Mouse (Mus musculus) C2C12 (cell line): ENCODE results near the gene Rpgr.

Experiments used
- CTCF ChIP-seq: IDR thresholded peaks from one replicate; pipeline ENCODE4 v1.5.1; 2011; ENCODE audit not compliant: control insufficient read depth, insufficient read depth, insufficient read length
- USF1 ChIP-seq: IDR thresholded peaks from one replicate; pipeline ENCODE4 v1.6.1; 2011; ENCODE audit warnings: low read depth, mild to moderate bottlenecking, control low read depth, moderate library complexity

GRCm38 (mm10) chrX:10205937-10206336 is 10.8 kb downstream of the Rpgr start:
- TF ChIP-seq USF1 = no peak
- no peak for TF ChIP-seq CTCF
